Mouse (Mus musculus): ENCODE data around the gene Bmi1.

Gene Bmi1

DNA sequence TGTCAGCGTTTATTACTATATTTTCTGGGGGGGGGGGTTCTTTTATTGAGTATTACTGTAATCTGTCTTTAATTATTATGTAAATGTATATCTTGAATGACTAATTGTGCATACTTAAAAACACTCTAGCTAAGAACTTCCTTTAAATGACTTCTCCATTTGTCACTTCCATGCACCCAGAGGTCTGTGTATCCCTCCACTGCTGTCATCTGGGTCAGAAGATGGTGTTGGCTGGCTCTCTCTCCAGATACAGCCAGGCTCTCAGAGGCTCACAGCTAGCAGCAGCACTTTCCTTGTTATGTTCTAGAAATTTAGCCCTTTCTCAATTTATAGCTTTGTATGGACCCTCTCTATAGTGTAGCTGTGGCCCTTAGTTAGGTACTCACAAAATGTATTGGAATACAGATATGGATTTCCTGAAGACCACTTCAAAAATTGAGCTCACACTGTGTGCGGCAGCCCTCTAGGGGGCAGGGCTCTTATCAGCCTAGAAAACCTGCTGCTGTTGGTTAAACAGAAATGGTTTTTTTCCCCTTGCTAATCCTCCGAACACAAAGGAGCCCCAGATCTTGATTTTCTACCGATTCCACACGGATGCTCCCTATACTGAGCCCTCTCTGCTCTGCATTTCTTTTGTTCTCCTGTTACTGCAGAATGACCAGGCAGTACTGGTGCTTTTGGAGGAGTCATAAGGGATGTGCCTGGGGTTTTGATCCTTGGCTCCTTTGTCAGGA lies 57.7 kb downstream of the Bmi1 start:
- no peak for DNase-seq
